Mouse (Mus musculus) embryonic facial prominence, embryonic 14.5 days (tissue): ENCODE measurements around the gene Zfpl1. TPM values are rescaled to one million over a fixed set of nuclear protein-coding genes. Genes with fewer than 3 reads are reported as not detected.
A peak's percentile ranks its signal among the peaks of the same experiment; 100 is the strongest.

ENCODE experiments used
- ATAC-seq: fragments of 200-750 bp; cut with Nextera tagmentation; 2 replicates; pipeline ENCODE4 v1.8.0; 2017; ENCODE audit warnings: low read depth, moderate number of reproducible peaks, moderate TSS enrichment
- DNase-seq: peaks from one replicate; pipeline ENCODE4 v3.0.0-alpha.2; 2015; ENCODE audit warnings: low spot score
- H3K27ac ChIP-seq: fragments of 300-500 bp; sonication (generic); replicated peaks from 2 replicates; pipeline ENCODE4 v1.5.1; 2014; ENCODE audit warnings: low read depth, mild to moderate bottlenecking, low read length, moderate library complexity
- H3K27me3 ChIP-seq: fragments of 300-500 bp; sonication (generic); replicated peaks from 2 replicates; pipeline ENCODE4 v1.6.1; 2014; ENCODE audit warnings: low read length; ENCODE audit not compliant: control insufficient read depth, insufficient read depth
- H3K36me3 ChIP-seq: fragments of 300-500 bp; sonication (generic); 2 replicates; pipeline ENCODE4 v1.6.1; 2014; ENCODE audit warnings: low read length, mixed read lengths; ENCODE audit not compliant: control insufficient read depth, insufficient read depth
- H3K4me1 ChIP-seq: fragments of 300-500 bp; sonication (generic); 2 replicates; pipeline ENCODE4 v1.6.1; 2014; ENCODE audit warnings: antibody characterized with exemption, low read length; ENCODE audit not compliant: control insufficient read depth, insufficient read depth
- H3K4me2 ChIP-seq: fragments of 300-500 bp; sonication (generic); 2 replicates; pipeline ENCODE4 v1.6.1; 2014; ENCODE audit warnings: low read depth, mild to moderate bottlenecking, low read length, moderate library complexity, mixed read lengths
- H3K4me3 ChIP-seq: fragments of 300-500 bp; sonication (generic); 2 replicates; pipeline ENCODE4 v1.5.1; 2014; ENCODE audit warnings: low read depth, mild to moderate bottlenecking, low read length
- H3K9ac ChIP-seq: fragments of 300-500 bp; sonication (generic); 2 replicates; pipeline ENCODE4 v1.6.1; 2014; ENCODE audit warnings: low read depth, mild to moderate bottlenecking, low read length, moderate library complexity, mixed read lengths
- H3K9me3 ChIP-seq: fragments of 300-500 bp; sonication (generic); 2 replicates; pipeline ENCODE4 v1.6.1; 2016; ENCODE audit warnings: low read length; ENCODE audit not compliant: control insufficient read depth
- WGBS: fragments of 180-500 bp; shearing (Covaris S2); extraction: QIAGEN DNeasy Blood & Tissue Kit; methylation state at CpG from one replicate; pipeline ENCODE4 v1.1.7; 2014; 5-methylcytosine and 5-hydroxymethylcytosine counted together
- polyA plus RNA-seq: library from polyadenylated mRNA; unstranded; fragments of >200 nt; fragmentation: Nextera tagmentation; extraction: Ambion mirVana; gene quantifications from 2 replicates; pipeline ENCODE4 v1.2.1, GENCODE M21; 2014

Zfpl1 gene
- polyA plus RNA-seq, 1 experiment from 2014 or later = 66.2 TPM

- H3K27me3 ChIP-seq = no peaks in the 10 kb centered on the region
- no peak overlapping the region for H3K4me3 ChIP-seq
- ATAC-seq (no peak), DNase-seq (no peak)
- 70% methylated on average over 2 of the region's 2 CpGs for WGBS
- H3K9me3 ChIP-seq = no peaks in the 10 kb centered on the region
- H3K27ac ChIP-seq = no peak overlapping the region
- no peak overlapping the region for H3K4me2 ChIP-seq
- peaks cover 3% of the 10 kb centered on the region for H3K4me1 ChIP-seq
- no peak overlapping the region for H3K9ac ChIP-seq
- H3K36me3 ChIP-seq = 0 out of 2 replicates have a peak, but pooled peaks cover 8% of the 10 kb centered on the region
These were observed 40.1 kb upstream of the Zfpl1 start for GRCm38 (mm10) chr19:6124898-6125297.

DNA sequence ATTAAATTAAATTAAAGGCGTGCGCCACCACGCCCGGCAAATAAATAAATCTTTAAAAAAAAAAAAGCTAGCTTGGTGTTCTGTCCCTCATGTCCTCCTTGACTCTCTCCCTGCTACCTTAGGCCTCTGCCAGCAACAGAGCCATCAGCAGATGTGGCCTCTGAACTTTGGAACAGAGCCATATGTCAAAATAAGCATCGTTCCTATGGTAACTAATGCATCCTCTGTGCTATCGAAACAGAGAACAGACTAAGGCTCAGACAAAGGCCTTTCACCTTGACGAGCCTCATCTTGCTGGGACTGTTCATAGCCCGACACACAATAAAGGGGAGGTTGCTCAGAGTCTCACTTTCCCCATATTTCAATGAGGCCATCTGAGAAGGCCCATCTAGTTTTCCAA lies 38.6 kb upstream of the Zfpl1 start:
- peak; percentile 27 for DNase-seq

GRCm38 (mm10) chr19:6121761-6122160 lies 37.0 kb upstream of the Zfpl1 start:
- peaks cover 10% of the 10 kb centered on the region for H3K4me1 ChIP-seq
- H3K9me3 ChIP-seq = no peaks in the 10 kb centered on the region
- no peak overlapping the region for H3K27ac ChIP-seq
- DNase-seq = no peak
- 0 out of 2 replicates have a peak, but pooled peaks cover 8% of the 10 kb centered on the region for H3K36me3 ChIP-seq
- ATAC-seq = no peak
- H3K9ac ChIP-seq = no peak overlapping the region
- H3K4me2 ChIP-seq = no peak overlapping the region
- no peaks in the 10 kb centered on the region for H3K27me3 ChIP-seq
- no peak overlapping the region for H3K4me3 ChIP-seq
- 25% methylated on average over 9 of the region's 19 CpGs for WGBS

More for the DNA sequence above, 38.6 kb upstream of the Zfpl1 start:
- no peak overlapping the region for H3K27ac ChIP-seq
- H3K9ac ChIP-seq = 0 out of 2 replicates have a peak overlapping the region, but pooled peaks have one; percentile 1
- H3K4me2 ChIP-seq = no peak overlapping the region
- no peak overlapping the region for H3K4me3 ChIP-seq
- no peak for ATAC-seq
- 53% methylated on average over 8 of the region's 8 CpGs for WGBS
- H3K4me1 ChIP-seq = peaks cover 4% of the 10 kb centered on the region
- no peaks in the 10 kb centered on the region for H3K27me3 ChIP-seq
- 0 out of 2 replicates have a peak, but pooled peaks cover 8% of the 10 kb centered on the region for H3K36me3 ChIP-seq
- H3K9me3 ChIP-seq = no peaks in the 10 kb centered on the region

DNA sequence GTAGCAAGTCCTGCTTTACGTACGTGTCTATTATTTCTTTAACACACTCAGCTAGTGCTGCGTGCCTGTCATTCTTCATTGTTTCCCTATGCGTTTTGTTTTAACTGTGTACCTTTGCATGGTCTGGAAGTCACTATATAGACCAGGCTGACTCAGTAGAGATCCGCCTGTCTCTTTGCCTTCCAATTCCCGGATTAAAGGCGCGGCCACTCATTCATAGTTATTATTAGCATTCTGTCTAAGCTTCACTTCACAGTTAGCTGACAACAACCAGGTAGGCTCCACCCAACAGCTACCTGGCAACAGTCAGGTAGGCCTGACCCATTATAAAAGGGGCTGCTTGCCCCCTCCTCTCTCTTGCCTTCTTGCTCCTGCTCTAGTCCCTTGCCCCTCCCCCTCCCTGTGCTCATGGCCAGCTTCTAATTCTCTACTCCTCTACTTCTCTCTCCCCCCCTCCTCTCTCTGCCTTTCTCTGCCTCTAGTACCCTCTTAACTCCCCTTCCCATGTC lies 34.0 kb upstream of the Zfpl1 start:
- no peaks in the 10 kb centered on the region for H3K9me3 ChIP-seq
- H3K4me1 ChIP-seq = peaks cover 12% of the 10 kb centered on the region
- WGBS = 1% methylated on average over 8 of the region's 8 CpGs
- peak overlapping the region; percentile 82 for H3K9ac ChIP-seq
- DNase-seq = no peak
- ATAC-seq = peak; percentile 24; the same call in 1 of the 2 replicates
- no peaks in the 10 kb centered on the region for H3K27me3 ChIP-seq
- peak overlapping the region; percentile 84 for H3K4me2 ChIP-seq
- H3K36me3 ChIP-seq = peaks cover 32% of the 10 kb centered on the region
- peak overlapping the region; percentile 75 for H3K27ac ChIP-seq
- peak overlapping the region; percentile 86 for H3K4me3 ChIP-seq

DNA sequence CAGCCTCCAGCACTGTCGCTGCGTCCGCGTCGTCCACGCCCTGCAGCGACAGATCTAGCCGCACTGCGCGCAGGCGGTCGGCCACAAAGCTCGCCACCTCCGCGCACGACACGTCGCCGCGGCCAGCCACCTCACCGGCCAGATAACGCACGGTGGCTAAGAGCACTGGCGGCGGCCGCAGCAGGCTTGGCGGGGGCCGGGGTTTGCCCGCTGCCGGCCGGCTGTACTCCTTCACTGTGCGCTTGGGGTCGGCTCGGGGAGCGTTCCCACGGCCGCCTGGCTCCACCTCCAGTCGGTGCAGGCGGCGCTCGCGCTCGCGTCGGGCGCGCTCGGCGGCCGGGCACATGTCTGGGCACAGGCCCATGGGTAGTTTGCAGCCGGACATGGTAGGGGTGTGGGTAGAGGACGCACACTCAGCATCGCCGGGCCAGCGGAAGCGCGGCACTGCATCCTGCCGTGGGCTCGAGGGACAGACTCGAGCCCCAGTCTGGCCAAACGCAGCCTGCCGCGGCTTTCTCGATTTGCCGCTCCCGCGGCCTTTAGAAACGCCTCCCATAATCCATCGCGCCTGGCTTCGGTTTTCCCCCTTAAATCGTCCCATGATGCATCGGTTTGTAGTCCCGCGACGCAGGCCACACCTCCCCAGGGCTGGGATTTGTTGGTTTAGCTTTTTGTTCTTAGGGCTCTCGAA lies 33.4 kb upstream of the Zfpl1 start, which contains the start of gene Sac3d1:
TSS of gene Sac3d1 (minus strand) at position 665 of the 691 bp plus-strand sequence.
- peaks cover 32% of the 10 kb centered on the region for H3K36me3 ChIP-seq
- H3K4me2 ChIP-seq = peak within 1 kb of the TSS; percentile 84
- H3K4me1 ChIP-seq = peaks cover 12% of the 10 kb centered on the region
- DNase-seq = peak; percentile 98
- no peaks in the 10 kb centered on the region for H3K9me3 ChIP-seq
- H3K27me3 ChIP-seq = no peaks in the 10 kb centered on the region
- ATAC-seq = peak; percentile 89
- H3K4me3 ChIP-seq = peak within 1 kb of the TSS; percentile 86
- WGBS = under 1% methylated on average over 44 of the region's 77 CpGs
- H3K27ac ChIP-seq = peak within 1 kb of the TSS; percentile 93
- peak within 1 kb of the TSS; percentile 82 for H3K9ac ChIP-seq

GRCm38 (mm10) chr19:6117346-6117985 lies 32.7 kb upstream of the Zfpl1 start:
- WGBS = 6% methylated on average over 22 of the region's 32 CpGs
- peak overlapping the region; percentile 86 for H3K4me3 ChIP-seq
- peak overlapping the region; percentile 82 for H3K9ac ChIP-seq
- H3K27ac ChIP-seq = peak overlapping the region; percentile 93
- ATAC-seq = no peak
- no peaks in the 10 kb centered on the region for H3K9me3 ChIP-seq
- no peaks in the 10 kb centered on the region for H3K27me3 ChIP-seq
- peak overlapping the region; percentile 84 for H3K4me2 ChIP-seq
- peaks cover 32% of the 10 kb centered on the region for H3K36me3 ChIP-seq
- peaks cover 12% of the 10 kb centered on the region for H3K4me1 ChIP-seq
- DNase-seq = no peak

DNA sequence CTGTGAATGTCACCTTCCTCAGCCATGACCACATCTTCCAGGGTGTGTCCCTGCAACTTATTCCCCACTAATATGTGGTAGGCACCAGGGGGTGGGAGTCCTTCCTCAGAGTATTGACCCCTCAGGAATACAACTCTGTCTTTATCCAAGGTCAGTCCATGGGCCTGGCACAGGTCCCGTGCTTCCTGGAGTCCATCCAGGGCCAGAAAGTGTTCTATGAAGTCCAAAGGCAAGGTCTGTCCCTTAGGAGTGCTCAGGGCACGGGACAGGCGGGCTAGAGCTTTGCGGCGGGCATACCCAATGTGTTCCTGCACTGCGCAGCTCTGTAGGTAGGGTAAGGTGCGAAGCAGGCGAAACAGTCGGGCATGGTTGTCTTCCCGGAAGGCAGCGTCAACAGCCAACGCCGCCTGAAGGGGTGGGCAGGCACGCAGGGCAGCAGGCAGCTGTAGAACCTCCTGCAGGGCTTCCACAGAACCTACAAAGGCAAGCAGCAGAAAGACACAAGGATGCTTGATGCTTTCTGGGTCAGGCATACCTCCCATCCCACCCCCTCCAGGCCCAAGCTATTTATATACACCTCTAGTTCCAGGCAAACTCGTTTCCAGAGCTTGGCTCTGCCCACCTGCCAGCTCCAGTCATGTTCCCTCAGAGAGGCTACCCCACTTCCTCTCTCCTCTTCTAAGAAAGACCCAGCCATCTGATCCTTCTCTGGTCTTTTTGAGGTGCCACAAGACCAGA lies 31.5 kb upstream of the Zfpl1 start:
- ATAC-seq = no peak
- Histone ChIP-seq H3K36me3 (peaks cover 27% of the 10 kb centered on the region), H3K4me1 (peaks cover 12% of the 10 kb centered on the region), H3K27ac (no peak overlapping the region), H3K9me3 (no peaks in the 10 kb centered on the region), H3K9ac (no peak overlapping the region), H3K4me2 (peak overlapping the region; percentile 84; the same call in 1 of the 2 replicates), H3K4me3 (no peak overlapping the region), H3K27me3 (no peaks in the 10 kb centered on the region)
- no peak for DNase-seq
- WGBS = 91% methylated on average over 14 of the region's 15 CpGs

DNA sequence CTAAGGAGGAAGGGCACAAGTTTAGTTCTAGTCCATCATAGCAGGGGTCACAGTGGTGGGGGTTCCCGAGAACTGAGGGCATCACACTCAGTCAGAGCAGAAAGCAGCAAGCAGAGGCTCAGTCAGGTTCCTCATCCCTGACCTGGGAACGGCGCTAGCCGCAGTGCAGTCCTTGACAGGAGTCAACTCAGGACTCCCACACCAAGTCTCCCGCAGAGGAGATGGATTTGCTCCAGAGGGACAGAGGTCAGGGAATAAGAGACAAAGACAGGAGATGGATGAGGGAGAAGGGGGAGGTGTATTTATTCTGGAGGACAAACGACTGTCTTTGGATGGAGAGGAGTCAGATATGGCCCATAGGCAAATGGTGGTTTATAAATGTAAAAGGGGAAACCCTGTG lies 28.4 kb upstream of the Zfpl1 start:
- WGBS = 68% methylated on average over 6 of the region's 6 CpGs
- H3K27me3 ChIP-seq = no peaks in the 10 kb centered on the region
- ATAC-seq = no peak

More for the DNA sequence above, 28.4 kb upstream of the Zfpl1 start:
- no peak for DNase-seq
- no peak overlapping the region for H3K9ac ChIP-seq
- no peaks in the 10 kb centered on the region for H3K9me3 ChIP-seq
- no peak overlapping the region for H3K4me2 ChIP-seq
- H3K4me1 ChIP-seq = peaks cover 9% of the 10 kb centered on the region
- peaks cover 25% of the 10 kb centered on the region for H3K36me3 ChIP-seq
- H3K4me3 ChIP-seq = no peak overlapping the region
- no peak overlapping the region for H3K27ac ChIP-seq
